Mouse (Mus musculus): ENCODE results near the gene Defb23. TPM values are rescaled to one million over a fixed set of nuclear protein-coding genes. Genes with fewer than 3 reads are reported as not detected.

Defb23 gene
- polyA plus RNA-seq, 1 experiment: not detected

DNA sequence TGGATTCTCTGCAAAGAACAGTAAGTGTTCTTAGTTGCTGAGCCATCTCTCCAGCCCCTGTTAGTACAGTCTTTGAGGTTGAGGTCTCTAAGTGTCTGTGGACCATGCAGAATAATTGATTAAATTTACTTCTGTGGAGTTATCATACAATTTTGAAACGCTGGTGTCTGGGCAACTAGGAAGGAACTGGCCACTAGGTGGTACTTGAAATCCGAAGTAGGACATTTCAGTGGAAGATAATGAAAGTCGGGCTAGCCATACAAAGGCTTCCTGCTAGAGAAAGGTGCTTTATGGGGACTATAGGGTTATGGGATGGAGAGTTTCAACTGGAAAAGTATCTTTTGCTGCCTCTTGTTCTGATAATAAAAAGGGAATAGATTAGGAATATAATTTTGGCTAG, 8.0 kb upstream of the Defb23 start:
- TF ChIP-seq CTCF (IDR thresholded peaks at IDR 0.05; ENCODE audit: low read depth, low read length) (no peak), EP300 (IDR thresholded peaks at IDR 0.05; ENCODE audit: insufficient read depth, low read depth, low read length) (no peak), POLR2A (IDR thresholded peaks at IDR 0.05; ENCODE audit: insufficient read depth, low read length) (no peak)
- H3K4me3 ChIP-seq (ENCODE audit: low read depth, low read length): no peak overlapping the region
- no peaks in the 10 kb centered on the region for H3K27me3 ChIP-seq (ENCODE audit: control insufficient read depth, insufficient read depth, low read length, poor library complexity, severe bottlenecking)
- H3K4me1 ChIP-seq (ENCODE audit: control insufficient read depth, insufficient read depth, low read length): no peaks in the 10 kb centered on the region
- H3K9ac ChIP-seq (ENCODE audit: low read depth, poor library complexity, severe bottlenecking): no peak overlapping the region
- no peak overlapping the region for H3K27ac ChIP-seq (ENCODE audit: insufficient read depth, low read length)
- no peaks in the 10 kb centered on the region for H3K36me3 ChIP-seq (ENCODE audit: control insufficient read depth, insufficient read depth, low read length, poor library complexity, severe bottlenecking)
- H3K9me3 ChIP-seq (replicated peaks; ENCODE audit: control insufficient read depth, insufficient read depth, low read length, poor library complexity, severe bottlenecking): no peaks in the 10 kb centered on the region

DNA sequence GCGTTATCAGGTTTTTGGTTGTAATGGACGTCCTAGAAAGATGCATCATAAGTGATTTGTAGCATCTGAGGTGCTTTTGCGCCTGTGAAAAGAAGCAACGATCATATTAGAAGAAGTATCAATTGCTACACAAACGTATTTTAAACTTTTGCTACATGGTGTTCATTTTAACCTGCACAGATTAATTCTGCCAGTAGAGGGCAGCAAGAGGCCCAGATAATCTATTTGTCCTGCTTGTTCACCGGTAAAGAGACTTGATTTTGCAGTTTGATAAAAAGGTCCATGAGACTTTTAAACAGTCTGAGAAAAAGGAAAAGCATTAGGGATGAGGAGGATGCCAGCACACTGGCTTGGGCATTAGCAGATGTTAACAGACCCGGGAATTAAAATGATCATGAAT, 6.6 kb upstream of the Defb23 start:
- Histone ChIP-seq H3K9ac (ENCODE audit: low read depth, poor library complexity, severe bottlenecking) (no peak overlapping the region), H3K36me3 (ENCODE audit: control insufficient read depth, insufficient read depth, low read length, poor library complexity, severe bottlenecking) (no peaks in the 10 kb centered on the region), H3K9me3 (replicated peaks; ENCODE audit: control insufficient read depth, insufficient read depth, low read length, poor library complexity, severe bottlenecking) (no peaks in the 10 kb centered on the region), H3K27ac (ENCODE audit: insufficient read depth, low read length) (no peak overlapping the region), H3K27me3 (ENCODE audit: control insufficient read depth, insufficient read depth, low read length, poor library complexity, severe bottlenecking) (no peaks in the 10 kb centered on the region), H3K4me1 (ENCODE audit: control insufficient read depth, insufficient read depth, low read length) (no peaks in the 10 kb centered on the region), H3K4me3 (ENCODE audit: low read depth, low read length) (no peak overlapping the region)
- TF ChIP-seq EP300 (IDR thresholded peaks at IDR 0.05; ENCODE audit: insufficient read depth, low read depth, low read length) (no peak), CTCF (IDR thresholded peaks at IDR 0.05; ENCODE audit: low read depth, low read length) (peak; percentile 4)

DNA sequence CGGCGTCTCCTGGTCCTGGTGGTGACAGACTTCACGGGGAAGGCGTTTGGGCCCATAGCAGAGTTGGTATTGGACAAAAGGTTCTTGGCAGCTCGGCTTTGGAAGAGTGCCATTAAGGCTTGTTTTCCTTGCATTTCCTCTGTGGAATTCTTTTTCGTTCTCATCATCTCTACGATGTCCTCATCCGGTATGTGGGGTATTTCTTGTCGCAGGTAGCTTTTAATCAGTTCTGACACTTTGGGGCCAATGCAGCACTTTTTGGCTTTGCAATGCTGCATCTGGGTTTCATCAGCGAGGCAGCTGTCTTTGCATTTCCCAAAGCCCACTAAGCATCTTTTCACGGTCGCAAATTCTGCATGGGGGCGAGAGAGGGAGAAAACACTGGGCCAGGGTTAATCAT, 5.2 kb downstream of the Defb23 start:
- no peak for TF ChIP-seq POLR2A (IDR thresholded peaks at IDR 0.05; ENCODE audit: insufficient read depth, low read length)
- TF ChIP-seq CTCF (IDR thresholded peaks at IDR 0.05; ENCODE audit: low read depth, low read length): no peak
- no peak for TF ChIP-seq EP300 (IDR thresholded peaks at IDR 0.05; ENCODE audit: insufficient read depth, low read depth, low read length)

GRCm38 (mm10) chr2:152452101-152452781, 12.2 kb downstream of the Defb23 start:
- Histone ChIP-seq H3K27me3 (ENCODE audit: control insufficient read depth, insufficient read depth, low read length, poor library complexity, severe bottlenecking) (no peaks in the 10 kb centered on the region), H3K27ac (ENCODE audit: insufficient read depth, low read length) (no peak overlapping the region), H3K4me1 (ENCODE audit: control insufficient read depth, insufficient read depth, low read length) (no peaks in the 10 kb centered on the region), H3K4me3 (ENCODE audit: low read depth, low read length) (no peak overlapping the region), H3K9me3 (replicated peaks; ENCODE audit: control insufficient read depth, insufficient read depth, low read length, poor library complexity, severe bottlenecking) (no peaks in the 10 kb centered on the region), H3K9ac (ENCODE audit: low read depth, poor library complexity, severe bottlenecking) (no peak overlapping the region), H3K36me3 (ENCODE audit: control insufficient read depth, insufficient read depth, low read length, poor library complexity, severe bottlenecking) (no peaks in the 10 kb centered on the region)
- no peak for TF ChIP-seq POLR2A (IDR thresholded peaks at IDR 0.05; ENCODE audit: insufficient read depth, low read length)
- no peak for TF ChIP-seq EP300 (IDR thresholded peaks at IDR 0.05; ENCODE audit: insufficient read depth, low read depth, low read length)
- no peak for TF ChIP-seq CTCF (IDR thresholded peaks at IDR 0.05; ENCODE audit: low read depth, low read length)

More for the DNA sequence above, 5.2 kb downstream of the Defb23 start:
- Histone ChIP-seq H3K27me3 (ENCODE audit: control insufficient read depth, insufficient read depth, low read length, poor library complexity, severe bottlenecking) (no peaks in the 10 kb centered on the region), H3K4me3 (ENCODE audit: low read depth, low read length) (no peak overlapping the region), H3K9me3 (replicated peaks; ENCODE audit: control insufficient read depth, insufficient read depth, low read length, poor library complexity, severe bottlenecking) (no peaks in the 10 kb centered on the region), H3K27ac (ENCODE audit: insufficient read depth, low read length) (no peak overlapping the region), H3K36me3 (ENCODE audit: control insufficient read depth, insufficient read depth, low read length, poor library complexity, severe bottlenecking) (no peaks in the 10 kb centered on the region), H3K9ac (ENCODE audit: low read depth, poor library complexity, severe bottlenecking) (no peak overlapping the region), H3K4me1 (ENCODE audit: control insufficient read depth, insufficient read depth, low read length) (no peaks in the 10 kb centered on the region)

- no peak overlapping the region for H3K9ac ChIP-seq (ENCODE audit: low read depth, poor library complexity, severe bottlenecking)
- H3K4me3 ChIP-seq (ENCODE audit: low read depth, low read length): no peak overlapping the region
- TF ChIP-seq EP300 (IDR thresholded peaks at IDR 0.05; ENCODE audit: insufficient read depth, low read depth, low read length) (no peak), POLR2A (IDR thresholded peaks at IDR 0.05; ENCODE audit: insufficient read depth, low read length) (no peak), CTCF (IDR thresholded peaks at IDR 0.05; ENCODE audit: low read depth, low read length) (peak; percentile 37)
- no peak overlapping the region for H3K27ac ChIP-seq (ENCODE audit: insufficient read depth, low read length)
- no peaks in the 10 kb centered on the region for H3K36me3 ChIP-seq (ENCODE audit: control insufficient read depth, insufficient read depth, low read length, poor library complexity, severe bottlenecking)
- no peaks in the 10 kb centered on the region for H3K27me3 ChIP-seq (ENCODE audit: control insufficient read depth, insufficient read depth, low read length, poor library complexity, severe bottlenecking)
- no peaks in the 10 kb centered on the region for H3K9me3 ChIP-seq (replicated peaks; ENCODE audit: control insufficient read depth, insufficient read depth, low read length, poor library complexity, severe bottlenecking)
- no peaks in the 10 kb centered on the region for H3K4me1 ChIP-seq (ENCODE audit: control insufficient read depth, insufficient read depth, low read length)
These were observed 14.2 kb downstream of the Defb23 start for GRCm38 (mm10) chr2:152450241-152450640.

DNA sequence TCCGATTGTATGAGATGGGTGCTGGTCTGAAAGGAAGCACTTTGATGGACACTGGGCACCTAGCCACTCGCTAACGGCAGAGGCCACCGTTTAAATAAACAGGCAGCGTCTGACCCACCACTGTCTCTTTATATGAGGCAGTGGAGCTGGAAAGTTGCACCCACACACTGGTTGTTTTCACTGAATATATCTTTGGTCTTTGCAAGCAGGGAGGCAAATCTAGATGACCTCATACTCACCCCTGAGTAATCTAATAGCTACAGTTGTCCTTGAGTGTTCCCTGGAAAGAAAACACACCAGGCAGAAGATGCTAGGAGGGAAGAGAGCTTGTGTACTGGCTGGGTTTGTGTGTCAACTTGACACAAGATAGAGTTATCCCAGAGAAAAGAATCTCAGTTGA, 17.0 kb downstream of the Defb23 start:
- H3K9ac ChIP-seq (ENCODE audit: low read depth, poor library complexity, severe bottlenecking): no peak overlapping the region
- H3K4me1 ChIP-seq (ENCODE audit: control insufficient read depth, insufficient read depth, low read length): no peaks in the 10 kb centered on the region
- H3K27ac ChIP-seq (ENCODE audit: insufficient read depth, low read length): no peak overlapping the region
- no peaks in the 10 kb centered on the region for H3K36me3 ChIP-seq (ENCODE audit: control insufficient read depth, insufficient read depth, low read length, poor library complexity, severe bottlenecking)
- TF ChIP-seq CTCF (IDR thresholded peaks at IDR 0.05; ENCODE audit: low read depth, low read length): no peak
- TF ChIP-seq EP300 (IDR thresholded peaks at IDR 0.05; ENCODE audit: insufficient read depth, low read depth, low read length): no peak
- TF ChIP-seq POLR2A (IDR thresholded peaks at IDR 0.05; ENCODE audit: insufficient read depth, low read length): no peak
- H3K27me3 ChIP-seq (ENCODE audit: control insufficient read depth, insufficient read depth, low read length, poor library complexity, severe bottlenecking): no peaks in the 10 kb centered on the region
- no peak overlapping the region for H3K4me3 ChIP-seq (ENCODE audit: low read depth, low read length)
- H3K9me3 ChIP-seq (replicated peaks; ENCODE audit: control insufficient read depth, insufficient read depth, low read length, poor library complexity, severe bottlenecking): no peaks in the 10 kb centered on the region

Measured in ES-Bruce4 (cell line).